Mouse (Mus musculus): ENCODE results near the gene Dnajb8. TPM values are rescaled to one million over a fixed set of nuclear protein-coding genes. Genes with fewer than 3 reads are reported as not detected.

Gene Dnajb8
- polyA plus RNA-seq, 1 experiment: not detected

DNA sequence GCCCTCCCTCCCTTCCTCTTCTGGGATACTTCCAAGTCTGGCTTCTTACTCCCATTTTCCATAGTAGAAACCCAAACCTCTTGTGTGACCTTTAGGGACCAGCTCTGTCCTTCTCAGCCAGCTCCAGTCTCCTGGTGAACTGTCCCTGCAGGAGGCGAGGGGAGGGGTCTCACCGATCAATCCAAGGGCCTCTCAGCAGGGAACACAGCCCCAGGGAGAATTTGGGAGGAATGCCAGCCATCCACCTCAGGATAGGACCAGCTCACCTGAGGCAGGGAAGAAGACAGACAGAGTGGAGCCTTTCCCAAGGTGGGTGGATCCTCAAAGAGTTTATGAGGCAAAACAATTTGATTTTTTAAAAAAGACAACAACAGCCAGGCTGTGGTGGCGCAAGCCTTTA is 11.9 kb upstream of the Dnajb8 start:
- WGBS: 66% methylated on average over 3 of the region's 3 CpGs
- Histone ChIP-seq H3K4me1 (ENCODE audit: control insufficient read depth, insufficient read depth, low read length) (no peaks in the 10 kb centered on the region), H3K36me3 (ENCODE audit: control insufficient read depth, insufficient read depth, low read length) (no peaks in the 10 kb centered on the region), H3K27ac (ENCODE audit: insufficient read depth, low read depth, low read length) (no peak overlapping the region), H3K4me3 (ENCODE audit: insufficient read depth, low read depth, low read length) (no peak overlapping the region), H3K27me3 (replicated peaks; ENCODE audit: control insufficient read depth, insufficient read depth, low read length) (no peaks in the 10 kb centered on the region)
- TF ChIP-seq CTCF (conservative IDR thresholded peaks at IDR 0.05; ENCODE audit: insufficient read depth, insufficient read length, low read depth, low read length) (no peak), POLR2A (IDR thresholded peaks at IDR 0.05; ENCODE audit: low read depth, low read length) (no peak)
- DNase-seq: no peak

DNA sequence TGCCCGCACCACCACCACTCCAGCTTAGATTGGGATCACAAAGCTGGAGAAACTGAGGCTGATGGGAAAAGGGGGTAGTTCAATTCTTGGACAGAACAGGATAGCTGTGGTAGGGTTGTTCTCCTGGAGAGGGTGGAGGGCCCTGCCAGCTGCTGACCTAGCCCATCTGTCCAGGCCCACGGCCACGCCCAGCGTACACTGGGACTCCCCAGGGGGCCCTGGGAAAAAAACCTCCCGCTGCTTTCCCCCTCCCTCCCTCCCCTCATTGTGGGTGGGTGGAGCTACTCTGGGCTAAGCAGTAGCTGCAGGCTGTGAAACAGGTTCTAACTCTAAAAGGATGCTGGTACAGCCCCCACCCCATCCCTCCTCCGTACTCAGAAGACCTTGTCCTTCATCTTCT is 6.3 kb upstream of the Dnajb8 start:
- Histone ChIP-seq H3K4me3 (ENCODE audit: insufficient read depth, low read depth, low read length) (no peak overlapping the region), H3K4me1 (ENCODE audit: control insufficient read depth, insufficient read depth, low read length) (no peaks in the 10 kb centered on the region), H3K36me3 (ENCODE audit: control insufficient read depth, insufficient read depth, low read length) (no peaks in the 10 kb centered on the region), H3K27ac (ENCODE audit: insufficient read depth, low read depth, low read length) (no peak overlapping the region), H3K27me3 (replicated peaks; ENCODE audit: control insufficient read depth, insufficient read depth, low read length) (no peaks in the 10 kb centered on the region)
- no peak for DNase-seq
- WGBS: 50% methylated on average over 6 of the region's 6 CpGs
- TF ChIP-seq POLR2A (IDR thresholded peaks at IDR 0.05; ENCODE audit: low read depth, low read length) (no peak), CTCF (conservative IDR thresholded peaks at IDR 0.05; ENCODE audit: insufficient read depth, insufficient read length, low read depth, low read length) (no peak)

DNA sequence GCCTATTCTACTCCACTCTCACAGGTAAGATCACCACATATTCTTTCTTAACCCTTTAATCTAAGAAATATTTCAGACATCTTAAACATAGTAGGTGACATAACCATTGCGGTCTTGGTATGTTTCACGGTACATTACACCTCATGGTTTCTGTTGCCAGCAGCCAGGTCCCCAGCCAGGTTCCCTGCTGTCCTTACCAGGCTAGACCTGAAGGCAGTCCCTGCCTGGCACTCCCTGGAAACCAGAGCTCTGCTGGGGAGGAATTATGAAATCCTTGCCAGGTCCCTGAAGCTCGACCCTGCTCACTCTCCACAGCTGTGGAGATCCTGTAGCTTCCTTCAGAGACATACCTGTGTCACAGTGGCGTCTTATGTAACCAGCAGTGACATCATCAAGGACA is 5.9 kb upstream of the Dnajb8 start:
- H3K4me1 ChIP-seq (ENCODE audit: control insufficient read depth, insufficient read depth, low read length): no peaks in the 10 kb centered on the region
- H3K27me3 ChIP-seq (replicated peaks; ENCODE audit: control insufficient read depth, insufficient read depth, low read length): no peaks in the 10 kb centered on the region
- H3K27ac ChIP-seq (ENCODE audit: insufficient read depth, low read depth, low read length): no peak overlapping the region
- H3K4me3 ChIP-seq (ENCODE audit: insufficient read depth, low read depth, low read length): no peak overlapping the region
- TF ChIP-seq POLR2A (IDR thresholded peaks at IDR 0.05; ENCODE audit: low read depth, low read length): no peak
- TF ChIP-seq CTCF (conservative IDR thresholded peaks at IDR 0.05; ENCODE audit: insufficient read depth, insufficient read length, low read depth, low read length): no peak
- no peak for DNase-seq
- H3K36me3 ChIP-seq (ENCODE audit: control insufficient read depth, insufficient read depth, low read length): no peaks in the 10 kb centered on the region
- WGBS: 66% methylated on average over 4 of the region's 4 CpGs

DNA sequence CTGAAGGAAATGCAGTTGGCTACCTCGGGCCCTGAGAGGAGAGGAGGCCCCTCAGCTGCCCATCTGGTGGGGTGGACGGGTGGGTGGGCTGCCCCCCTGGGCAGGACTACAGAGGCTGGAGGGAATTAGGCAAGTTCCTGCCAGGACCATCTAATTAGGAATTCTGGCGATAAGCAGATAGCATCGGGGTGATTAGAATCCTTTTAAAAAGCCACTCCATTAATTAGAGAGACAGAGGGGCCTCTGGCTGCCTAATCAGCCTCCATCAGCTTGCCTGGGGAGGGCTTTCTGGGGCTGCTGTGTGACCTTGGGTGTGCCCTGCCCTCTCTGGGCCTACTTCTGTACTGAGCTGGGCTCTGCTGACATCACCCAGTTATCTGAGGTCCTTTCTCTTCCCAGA is 3.0 kb upstream of the Dnajb8 start:
- Histone ChIP-seq H3K36me3 (ENCODE audit: control insufficient read depth, insufficient read depth, low read length) (no peaks in the 10 kb centered on the region), H3K27ac (ENCODE audit: insufficient read depth, low read depth, low read length) (no peak overlapping the region), H3K27me3 (replicated peaks; ENCODE audit: control insufficient read depth, insufficient read depth, low read length) (no peaks in the 10 kb centered on the region), H3K4me1 (ENCODE audit: control insufficient read depth, insufficient read depth, low read length) (no peaks in the 10 kb centered on the region), H3K4me3 (ENCODE audit: insufficient read depth, low read depth, low read length) (no peak overlapping the region)
- no peak for DNase-seq
- 46% methylated on average over 4 of the region's 4 CpGs for WGBS
- no peak for TF ChIP-seq POLR2A (IDR thresholded peaks at IDR 0.05; ENCODE audit: low read depth, low read length)
- TF ChIP-seq CTCF (conservative IDR thresholded peaks at IDR 0.05; ENCODE audit: insufficient read depth, insufficient read length, low read depth, low read length): no peak

DNA sequence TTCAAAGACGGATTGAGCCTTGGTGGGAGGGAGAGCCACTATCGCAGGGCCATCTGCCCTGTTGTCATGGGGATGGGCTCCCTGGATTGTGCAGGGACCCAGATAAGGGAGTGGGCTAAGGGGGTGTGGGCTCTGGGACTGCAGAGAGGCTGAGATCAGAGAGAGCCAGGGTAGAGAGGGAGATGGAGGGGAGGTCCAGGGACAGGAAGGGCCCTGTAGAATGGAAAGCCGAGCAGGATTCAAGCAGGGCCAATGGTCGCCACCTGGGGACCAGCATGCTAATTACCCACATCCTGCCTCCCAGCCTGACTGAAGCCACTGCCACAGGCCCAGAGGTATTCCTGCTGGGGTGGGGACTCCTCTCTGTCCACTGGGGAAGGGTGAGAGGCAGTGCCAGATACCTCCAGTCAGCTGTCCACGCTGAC is 4.5 kb downstream of the Dnajb8 start:
- H3K4me1 ChIP-seq (ENCODE audit: control insufficient read depth, insufficient read depth, low read length): no peaks in the 10 kb centered on the region
- WGBS: 51% methylated on average over 5 of the region's 5 CpGs
- H3K27ac ChIP-seq (ENCODE audit: insufficient read depth, low read depth, low read length): no peak overlapping the region
- H3K4me3 ChIP-seq (ENCODE audit: insufficient read depth, low read depth, low read length): no peak overlapping the region
- DNase-seq: no peak
- no peaks in the 10 kb centered on the region for H3K27me3 ChIP-seq (replicated peaks; ENCODE audit: control insufficient read depth, insufficient read depth, low read length)
- TF ChIP-seq POLR2A (IDR thresholded peaks at IDR 0.05; ENCODE audit: low read depth, low read length) (no peak), CTCF (conservative IDR thresholded peaks at IDR 0.05; ENCODE audit: insufficient read depth, insufficient read length, low read depth, low read length) (no peak)
- no peaks in the 10 kb centered on the region for H3K36me3 ChIP-seq (ENCODE audit: control insufficient read depth, insufficient read depth, low read length)

DNA sequence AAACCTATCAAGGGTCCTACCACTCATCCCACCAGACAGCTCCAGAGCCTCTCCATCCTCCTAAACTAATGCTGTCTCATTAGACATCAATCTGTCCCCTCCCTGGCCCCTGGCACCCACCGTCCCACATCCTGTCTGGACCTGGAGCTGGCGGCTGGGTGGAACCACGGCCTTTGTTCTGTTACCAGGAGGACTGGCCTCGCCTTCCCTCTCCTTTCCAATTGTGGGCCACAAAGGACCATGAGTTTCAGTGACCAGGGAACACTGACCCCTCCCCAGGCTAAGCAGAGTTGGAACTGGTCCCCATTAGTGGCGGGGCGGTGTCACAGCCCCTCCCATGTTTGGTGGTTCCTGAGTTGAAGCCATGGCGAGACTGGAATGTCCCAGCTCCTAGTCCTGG is 5.5 kb downstream of the Dnajb8 start:
- no peaks in the 10 kb centered on the region for H3K27me3 ChIP-seq (replicated peaks; ENCODE audit: control insufficient read depth, insufficient read depth, low read length)
- DNase-seq: no peak
- H3K27ac ChIP-seq (ENCODE audit: insufficient read depth, low read depth, low read length): no peak overlapping the region
- no peak for TF ChIP-seq POLR2A (IDR thresholded peaks at IDR 0.05; ENCODE audit: low read depth, low read length)
- TF ChIP-seq CTCF (conservative IDR thresholded peaks at IDR 0.05; ENCODE audit: insufficient read depth, insufficient read length, low read depth, low read length): no peak
- no peaks in the 10 kb centered on the region for H3K4me1 ChIP-seq (ENCODE audit: control insufficient read depth, insufficient read depth, low read length)
- no peaks in the 10 kb centered on the region for H3K36me3 ChIP-seq (ENCODE audit: control insufficient read depth, insufficient read depth, low read length)
- H3K4me3 ChIP-seq (ENCODE audit: insufficient read depth, low read depth, low read length): no peak overlapping the region
- 73% methylated on average over 7 of the region's 7 CpGs for WGBS

DNA sequence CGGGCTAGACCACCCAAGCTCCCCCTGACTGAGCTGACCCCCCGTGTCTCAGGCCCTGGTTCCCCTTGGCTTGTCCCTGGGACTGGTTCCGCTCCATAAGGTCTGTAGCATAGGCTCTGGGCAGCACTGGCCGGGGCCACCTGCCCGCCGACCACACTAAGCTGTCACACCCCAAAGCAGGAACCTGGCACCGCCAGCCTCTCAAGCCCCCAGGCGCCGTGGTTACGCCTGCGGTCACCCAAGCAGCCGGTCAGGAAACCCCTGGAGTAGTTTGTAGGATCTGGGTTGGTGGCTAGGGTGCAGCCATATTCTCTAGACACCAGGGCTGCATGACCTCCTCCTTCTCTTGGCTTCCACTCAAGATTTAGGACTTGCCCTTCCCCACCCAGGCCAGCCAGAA is 7.2 kb downstream of the Dnajb8 start:
- Histone ChIP-seq H3K4me1 (ENCODE audit: control insufficient read depth, insufficient read depth, low read length) (no peaks in the 10 kb centered on the region), H3K36me3 (ENCODE audit: control insufficient read depth, insufficient read depth, low read length) (no peaks in the 10 kb centered on the region), H3K27ac (ENCODE audit: insufficient read depth, low read depth, low read length) (no peak overlapping the region), H3K27me3 (replicated peaks; ENCODE audit: control insufficient read depth, insufficient read depth, low read length) (no peaks in the 10 kb centered on the region), H3K4me3 (ENCODE audit: insufficient read depth, low read depth, low read length) (no peak overlapping the region)
- 57% methylated on average over 12 of the region's 12 CpGs for WGBS
- DNase-seq: no peak
- TF ChIP-seq POLR2A (IDR thresholded peaks at IDR 0.05; ENCODE audit: low read depth, low read length) (no peak), CTCF (conservative IDR thresholded peaks at IDR 0.05; ENCODE audit: insufficient read depth, insufficient read length, low read depth, low read length) (no peak)

DNA sequence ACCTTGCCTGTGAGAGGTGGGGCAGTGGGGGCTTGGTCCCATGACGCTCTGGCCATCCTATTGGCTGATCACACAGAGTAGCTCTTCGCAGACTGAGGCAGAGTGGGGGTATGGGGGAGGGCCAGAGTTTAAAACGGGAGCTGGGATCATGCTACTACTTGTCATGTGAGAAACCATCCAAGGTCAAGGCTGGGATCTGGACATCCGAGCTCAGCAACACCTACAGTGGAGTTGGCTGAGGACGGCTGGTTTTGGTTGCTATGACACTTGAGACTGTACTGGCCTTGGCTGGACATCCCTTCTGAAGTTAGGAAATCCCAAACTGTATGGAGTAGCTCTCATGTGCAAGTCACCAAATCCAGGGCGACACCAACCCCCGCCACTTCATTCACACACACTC is 9.8 kb downstream of the Dnajb8 start:
- H3K4me1 ChIP-seq (ENCODE audit: control insufficient read depth, insufficient read depth, low read length): no peaks in the 10 kb centered on the region
- H3K36me3 ChIP-seq (ENCODE audit: control insufficient read depth, insufficient read depth, low read length): no peaks in the 10 kb centered on the region
- DNase-seq: no peak
- H3K27me3 ChIP-seq (replicated peaks; ENCODE audit: control insufficient read depth, insufficient read depth, low read length): no peaks in the 10 kb centered on the region
- WGBS: 57% methylated on average over 7 of the region's 7 CpGs
- H3K27ac ChIP-seq (ENCODE audit: insufficient read depth, low read depth, low read length): no peak overlapping the region
- no peak overlapping the region for H3K4me3 ChIP-seq (ENCODE audit: insufficient read depth, low read depth, low read length)
- TF ChIP-seq CTCF (conservative IDR thresholded peaks at IDR 0.05; ENCODE audit: insufficient read depth, insufficient read length, low read depth, low read length) (no peak), POLR2A (IDR thresholded peaks at IDR 0.05; ENCODE audit: low read depth, low read length) (no peak)
